Mouse (Mus musculus): ENCODE data around the gene Pip4k2c. TPM values are rescaled to one million over a fixed set of nuclear protein-coding genes. Genes with fewer than 3 reads are reported as not detected.

Gene Pip4k2c
- polyA plus RNA-seq, 1 experiment from 2014 or later, result 11.4 TPM

GRCm38 (mm10) chr10:127173148-127174065 is 38.0 kb downstream of the Pip4k2c start:
- H3K27me3 ChIP-seq (ENCODE audit: control insufficient read depth, insufficient read depth, low read length), result peaks cover 49% of the 10 kb centered on the region
- ATAC-seq (ENCODE audit: low FRiP score), result no peak
- 85% methylated on average over 16 of the region's 16 CpGs for WGBS

GRCm38 (mm10) chr10:127171631-127172200 is 39.7 kb downstream of the Pip4k2c start:
- no peak overlapping the region for H3K4me2 ChIP-seq
- DNase-seq (ENCODE audit: low spot score, missing footprints), result no peak
- peaks cover 3% of the 10 kb centered on the region; the same call in 1 of the 2 replicates for H3K4me1 ChIP-seq (ENCODE audit: control insufficient read depth, insufficient read depth, low read length)
- ATAC-seq (ENCODE audit: low FRiP score), result no peak
- H3K36me3 ChIP-seq (ENCODE audit: control insufficient read depth, insufficient read depth, low read length), result no peaks in the 10 kb centered on the region
- no peak overlapping the region for H3K9ac ChIP-seq (ENCODE audit: low read length)
- H3K27me3 ChIP-seq (ENCODE audit: control insufficient read depth, insufficient read depth, low read length), result peaks cover 49% of the 10 kb centered on the region
- no peak overlapping the region for H3K27ac ChIP-seq (ENCODE audit: low read depth, low read length)
- no peaks in the 10 kb centered on the region for H3K9me3 ChIP-seq (ENCODE audit: control insufficient read depth, low read length)
- 83% methylated on average over 15 of the region's 15 CpGs for WGBS
- H3K4me3 ChIP-seq (ENCODE audit: low read depth, low read length), result no peak overlapping the region

More at GRCm38 (mm10) chr10:127173148-127174065, 38.0 kb downstream of the Pip4k2c start:
- Histone ChIP-seq H3K4me3 (ENCODE audit: low read depth, low read length) (no peak overlapping the region), H3K4me2 (no peak overlapping the region), H3K9me3 (ENCODE audit: control insufficient read depth, low read length) (no peaks in the 10 kb centered on the region), H3K36me3 (ENCODE audit: control insufficient read depth, insufficient read depth, low read length) (no peaks in the 10 kb centered on the region), H3K9ac (ENCODE audit: low read length) (no peak overlapping the region), H3K4me1 (ENCODE audit: control insufficient read depth, insufficient read depth, low read length) (peaks cover 12% of the 10 kb centered on the region), H3K27ac (ENCODE audit: low read depth, low read length) (no peak overlapping the region)
- DNase-seq (ENCODE audit: low spot score, missing footprints), result no peak

DNA sequence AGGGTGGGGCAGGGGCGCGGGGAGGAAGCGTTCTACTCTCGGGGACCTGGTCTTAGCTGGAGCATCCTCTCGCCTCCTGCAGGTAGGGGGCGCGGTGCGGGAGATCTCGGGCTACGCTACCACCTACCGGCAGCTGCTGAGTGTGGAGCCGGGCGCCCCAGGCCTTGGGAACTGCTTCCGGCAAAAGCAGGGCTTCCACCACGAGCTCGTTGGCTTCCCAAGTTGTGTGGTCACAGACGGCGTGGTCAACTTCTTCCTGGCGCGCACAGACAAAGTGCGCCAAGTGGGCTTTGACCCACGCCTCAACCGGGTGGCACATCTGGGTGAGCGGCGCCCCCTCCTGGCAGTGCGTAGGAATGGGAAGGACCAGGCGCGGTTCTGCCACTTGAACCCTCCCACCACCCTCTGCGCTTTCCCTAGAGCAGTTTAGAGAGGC is 40.5 kb downstream of the Pip4k2c start:
- Histone ChIP-seq H3K9ac (ENCODE audit: low read length) (0 out of 2 replicates have a peak overlapping the region, but pooled peaks have one; percentile 30), H3K4me2 (peak overlapping the region; percentile 46), H3K4me3 (ENCODE audit: low read depth, low read length) (peak overlapping the region; percentile 23), H3K36me3 (ENCODE audit: control insufficient read depth, insufficient read depth, low read length) (no peaks in the 10 kb centered on the region), H3K27ac (ENCODE audit: low read depth, low read length) (no peak overlapping the region), H3K4me1 (ENCODE audit: control insufficient read depth, insufficient read depth, low read length) (peaks cover 3% of the 10 kb centered on the region; the same call in 1 of the 2 replicates), H3K9me3 (ENCODE audit: control insufficient read depth, low read length) (no peaks in the 10 kb centered on the region), H3K27me3 (ENCODE audit: control insufficient read depth, insufficient read depth, low read length) (peaks cover 53% of the 10 kb centered on the region)
- DNase-seq (ENCODE audit: low spot score, missing footprints) (peak; percentile 98), ATAC-seq (ENCODE audit: low FRiP score) (peak; percentile 66)
- WGBS, result under 1% methylated on average over 29 of the region's 29 CpGs

- whole genome bisulfite sequencing, result 2% methylated on average over 22 of the region's 22 CpGs
- H3K27ac ChIP-seq (ENCODE audit: low read depth, low read length), result no peak overlapping the region
- no peaks in the 10 kb centered on the region for H3K9me3 ChIP-seq (ENCODE audit: control insufficient read depth, low read length)
- H3K4me3 ChIP-seq (ENCODE audit: low read depth, low read length), result peak overlapping the region; percentile 23
- peaks cover 9% of the 10 kb centered on the region for H3K4me1 ChIP-seq (ENCODE audit: control insufficient read depth, insufficient read depth, low read length)
- H3K36me3 ChIP-seq (ENCODE audit: control insufficient read depth, insufficient read depth, low read length), result no peaks in the 10 kb centered on the region
- DNase-seq (ENCODE audit: low spot score, missing footprints) (peak; percentile 87), ATAC-seq (ENCODE audit: low FRiP score) (no peak)
- peak overlapping the region; percentile 46 for H3K4me2 ChIP-seq
- peaks cover 60% of the 10 kb centered on the region for H3K27me3 ChIP-seq (ENCODE audit: control insufficient read depth, insufficient read depth, low read length)
- H3K9ac ChIP-seq (ENCODE audit: low read length), result no peak overlapping the region
These were observed 41.4 kb downstream of the Pip4k2c start for GRCm38 (mm10) chr10:127170002-127170401.

GRCm38 (mm10) chr10:127167614-127168192 is 43.7 kb downstream of the Pip4k2c start:
- Histone ChIP-seq H3K4me3 (ENCODE audit: low read depth, low read length) (no peak overlapping the region), H3K9me3 (ENCODE audit: control insufficient read depth, low read length) (no peaks in the 10 kb centered on the region), H3K4me2 (no peak overlapping the region), H3K27me3 (ENCODE audit: control insufficient read depth, insufficient read depth, low read length) (peaks cover 60% of the 10 kb centered on the region), H3K27ac (ENCODE audit: low read depth, low read length) (no peak overlapping the region), H3K9ac (ENCODE audit: low read length) (no peak overlapping the region), H3K36me3 (ENCODE audit: control insufficient read depth, insufficient read depth, low read length) (no peaks in the 10 kb centered on the region), H3K4me1 (ENCODE audit: control insufficient read depth, insufficient read depth, low read length) (peaks cover 9% of the 10 kb centered on the region)
- 61% methylated on average over 10 of the region's 10 CpGs for WGBS
- ATAC-seq (ENCODE audit: low FRiP score) (no peak), DNase-seq (ENCODE audit: low spot score, missing footprints) (peak; percentile 83)

- ATAC-seq (ENCODE audit: low FRiP score), result no peak
- H3K36me3 ChIP-seq (ENCODE audit: control insufficient read depth, insufficient read depth, low read length), result no peaks in the 10 kb centered on the region
- 21% methylated on average over 15 of the region's 15 CpGs for WGBS
- peaks cover 9% of the 10 kb centered on the region for H3K4me1 ChIP-seq (ENCODE audit: control insufficient read depth, insufficient read depth, low read length)
- no peaks in the 10 kb centered on the region for H3K9me3 ChIP-seq (ENCODE audit: control insufficient read depth, low read length)
- H3K9ac ChIP-seq (ENCODE audit: low read length), result no peak overlapping the region
- no peak overlapping the region for H3K27ac ChIP-seq (ENCODE audit: low read depth, low read length)
- no peak overlapping the region; the same call in 1 of the 2 replicates for H3K4me3 ChIP-seq (ENCODE audit: low read depth, low read length)
- H3K27me3 ChIP-seq (ENCODE audit: control insufficient read depth, insufficient read depth, low read length), result peaks cover 60% of the 10 kb centered on the region
- DNase-seq (ENCODE audit: low spot score, missing footprints), result no peak
- H3K4me2 ChIP-seq, result peak overlapping the region; percentile 95
These were observed 44.4 kb downstream of the Pip4k2c start for GRCm38 (mm10) chr10:127166771-127167613.

GRCm38 (mm10) chr10:127166404-127166715 is 45.0 kb downstream of the Pip4k2c start:
- Histone ChIP-seq H3K36me3 (ENCODE audit: control insufficient read depth, insufficient read depth, low read length) (no peaks in the 10 kb centered on the region), H3K27me3 (ENCODE audit: control insufficient read depth, insufficient read depth, low read length) (peaks cover 55% of the 10 kb centered on the region), H3K4me3 (ENCODE audit: low read depth, low read length) (peak overlapping the region; percentile 56), H3K4me1 (ENCODE audit: control insufficient read depth, insufficient read depth, low read length) (peaks cover 9% of the 10 kb centered on the region), H3K27ac (ENCODE audit: low read depth, low read length) (no peak overlapping the region), H3K4me2 (peak overlapping the region; percentile 95), H3K9ac (ENCODE audit: low read length) (peak overlapping the region; percentile 79), H3K9me3 (ENCODE audit: control insufficient read depth, low read length) (no peaks in the 10 kb centered on the region)
- ATAC-seq (ENCODE audit: low FRiP score) (no peak), DNase-seq (ENCODE audit: low spot score, missing footprints) (peak; percentile 94)
- 3% methylated on average over 11 of the region's 11 CpGs for WGBS

GRCm38 (mm10) chr10:127165654-127166403 is 45.6 kb downstream of the Pip4k2c start:
- Histone ChIP-seq H3K4me3 (ENCODE audit: low read depth, low read length) (peak overlapping the region; percentile 56), H3K9me3 (ENCODE audit: control insufficient read depth, low read length) (no peaks in the 10 kb centered on the region), H3K9ac (ENCODE audit: low read length) (peak overlapping the region; percentile 79), H3K27ac (ENCODE audit: low read depth, low read length) (no peak overlapping the region), H3K36me3 (ENCODE audit: control insufficient read depth, insufficient read depth, low read length) (no peaks in the 10 kb centered on the region), H3K4me2 (peak overlapping the region; percentile 95), H3K4me1 (ENCODE audit: control insufficient read depth, insufficient read depth, low read length) (peaks cover 9% of the 10 kb centered on the region), H3K27me3 (ENCODE audit: control insufficient read depth, insufficient read depth, low read length) (peaks cover 50% of the 10 kb centered on the region)
- peak; percentile 29; the same call in 1 of the 2 replicates for ATAC-seq (ENCODE audit: low FRiP score)
- peak; percentile 97 for DNase-seq (ENCODE audit: low spot score, missing footprints)
- under 1% methylated on average over 56 of the region's 56 CpGs for WGBS

Data from midbrain, embryonic 11.5 days (tissue).